Mouse (Mus musculus) spleen, adult 2 months (tissue): ENCODE data around the gene Pheta1.

Source experiments
- CTCF ChIP-seq: fragments of 200-500 bp; IDR thresholded peaks from 2 replicates; pipeline ENCODE4 v1.5.1; 2011; ENCODE audit warnings: mild to moderate bottlenecking, inconsistent platforms; ENCODE audit not compliant: insufficient read depth, insufficient read length, insufficient replicate concordance; ENCODE audit errors: extremely low read depth
- POLR2A ChIP-seq: fragments of 200-500 bp; IDR thresholded peaks from 2 replicates; pipeline ENCODE4 v1.6.1; 2011; ENCODE audit warnings: low read depth, low read length, inconsistent platforms

DNA sequence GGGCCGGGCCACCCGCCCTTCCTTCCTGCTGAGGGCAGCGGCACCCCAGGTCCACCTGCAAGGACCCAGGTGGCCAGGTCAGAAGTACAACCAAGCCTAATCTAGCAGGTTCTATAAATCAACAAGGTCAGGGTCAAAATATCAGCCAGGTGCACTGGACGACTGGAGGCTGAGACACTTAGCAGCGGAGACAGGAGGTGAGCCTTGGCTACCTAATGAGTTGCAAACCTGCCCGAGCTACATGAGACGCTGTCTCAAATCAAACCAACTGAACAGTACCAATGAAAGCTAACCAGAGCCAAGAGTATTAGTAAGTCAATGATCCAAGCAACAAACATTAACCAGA, 9.7 kb upstream of the Pheta1 start:
- TF ChIP-seq POLR2A: no peak
- TF ChIP-seq CTCF: no peak
